Mouse (Mus musculus): ENCODE results near the gene Atmin. TPM values are rescaled to one million over a fixed set of nuclear protein-coding genes. Genes with fewer than 3 reads are reported as not detected.

Gene Atmin
- 10.7 TPM for polyA plus RNA-seq (2014; fragmentation: Illumina TruSeq; extraction: RNeasy Lipid Tissue Mini Kit (QIAGEN cat#74804); ENCODE audit: low read depth, low replicate concordance)

GRCm38 (mm10) chr8:116943161-116943554, at the start of gene Atmin:
Gene Atmin (plus strand): TSS chr8:116943393.

GRCm38 (mm10) chr8:116921337-116922059, 21.7 kb upstream of the Atmin start, which contains the start of the genes Cmc2 and Cenpn:
Gene Cmc2 (minus strand): TSS chr8:116921455.
Gene Cenpn (plus strand): TSS chr8:116921730.

GRCm38 (mm10) chr8:116978631-116979256, 35.6 kb downstream of the Atmin start, which contains the start of gene 1700030J22Rik:
Gene 1700030J22Rik (minus strand): TSS chr8:116978959.

GRCm38 (mm10) chr8:116993095-116993867, 50.1 kb downstream of the Atmin start, which contains the start of gene Gcsh:
Gene Gcsh (minus strand): TSS chr8:116993537.

Other genes starting within 250 kb of the Atmin start
- gene Cdyl2, start 210.4 kb upstream of the Atmin start, polyA plus RNA-seq (2014; fragmentation: Illumina TruSeq; extraction: RNeasy Lipid Tissue Mini Kit (QIAGEN cat#74804); ENCODE audit: low read depth, low replicate concordance) = 0.16 TPM
- gene Cmc2, start 21.9 kb upstream of the Atmin start, polyA plus RNA-seq (2014; fragmentation: Illumina TruSeq; extraction: RNeasy Lipid Tissue Mini Kit (QIAGEN cat#74804); ENCODE audit: low read depth, low replicate concordance) = 6.2 TPM
- 2.4 TPM for gene Cenpn, start 21.7 kb upstream of the Atmin start, polyA plus RNA-seq (2014; fragmentation: Illumina TruSeq; extraction: RNeasy Lipid Tissue Mini Kit (QIAGEN cat#74804); ENCODE audit: low read depth, low replicate concordance)
- gene 1700030J22Rik, start 35.6 kb downstream of the Atmin start, polyA plus RNA-seq (2014; fragmentation: Illumina TruSeq; extraction: RNeasy Lipid Tissue Mini Kit (QIAGEN cat#74804); ENCODE audit: low read depth, low replicate concordance) = 0.79 TPM
- 63.7 TPM for gene Gcsh, start 50.1 kb downstream of the Atmin start, polyA plus RNA-seq (2014; fragmentation: Illumina TruSeq; extraction: RNeasy Lipid Tissue Mini Kit (QIAGEN cat#74804); ENCODE audit: low read depth, low replicate concordance)
- gene Pkd1l2, start 139.1 kb downstream of the Atmin start, polyA plus RNA-seq (2014; fragmentation: Illumina TruSeq; extraction: RNeasy Lipid Tissue Mini Kit (QIAGEN cat#74804); ENCODE audit: low read depth, low replicate concordance) = not detected
- gene Bco1, start 152.5 kb downstream of the Atmin start, polyA plus RNA-seq (2014; fragmentation: Illumina TruSeq; extraction: RNeasy Lipid Tissue Mini Kit (QIAGEN cat#74804); ENCODE audit: low read depth, low replicate concordance) = 1.5 TPM
- 8.3 TPM for gene Gan, start 214.7 kb downstream of the Atmin start, polyA plus RNA-seq (2014; fragmentation: Illumina TruSeq; extraction: RNeasy Lipid Tissue Mini Kit (QIAGEN cat#74804); ENCODE audit: low read depth, low replicate concordance)